Mouse (Mus musculus): ENCODE data around the gene Tspan5. TPM values are rescaled to one million over a fixed set of nuclear protein-coding genes. Genes with fewer than 3 reads are reported as not detected.

The Tspan5 gene
- polyA plus RNA-seq, 1 experiment from 2014 or later: 43.4 TPM

DNA sequence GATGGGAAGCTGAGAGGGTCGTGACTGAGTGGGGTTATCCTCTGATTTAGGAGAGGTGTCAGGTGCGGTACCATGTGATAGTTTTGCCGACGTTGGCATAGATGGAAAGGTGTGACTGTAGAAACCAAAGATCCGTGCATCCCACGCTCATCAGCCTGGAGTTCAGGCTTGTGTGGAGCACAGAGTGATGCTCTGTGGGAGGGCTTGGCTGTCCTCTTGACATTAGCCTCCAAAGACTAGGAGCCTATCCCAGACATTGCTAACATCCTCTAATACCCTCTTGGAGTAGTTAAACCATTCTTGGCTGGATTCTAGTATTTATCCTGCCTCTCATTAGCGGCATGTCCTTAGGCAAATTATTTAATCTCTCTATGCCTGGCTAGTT lies 42.6 kb downstream of the Tspan5 start:
- WGBS: 93% methylated on average over 7 of the region's 7 CpGs
- no peaks in the 10 kb centered on the region for H3K27me3 ChIP-seq (ENCODE audit: control insufficient read depth, insufficient read depth, low read length)
- no peak overlapping the region for H3K9ac ChIP-seq (ENCODE audit: low read length)
- ATAC-seq (replicated peaks; ENCODE audit: low FRiP score) (no peak), DNase-seq (ENCODE audit: low spot score) (no peak)
- no peak overlapping the region for H3K4me3 ChIP-seq (ENCODE audit: low read depth, low read length)
- no peak overlapping the region for H3K4me2 ChIP-seq (ENCODE audit: low read depth, low read length, severe bottlenecking)
- no peaks in the 10 kb centered on the region for H3K9me3 ChIP-seq (ENCODE audit: control insufficient read depth, low read length)
- peaks cover 2% of the 10 kb centered on the region; the same call in 1 of the 2 replicates for H3K4me1 ChIP-seq (replicated peaks; ENCODE audit: control insufficient read depth, insufficient read depth, low read length)
- no peaks in the 10 kb centered on the region for H3K36me3 ChIP-seq (ENCODE audit: control insufficient read depth, insufficient read depth, low read length)
- H3K27ac ChIP-seq (ENCODE audit: low read depth, low read length): no peak overlapping the region

DNA sequence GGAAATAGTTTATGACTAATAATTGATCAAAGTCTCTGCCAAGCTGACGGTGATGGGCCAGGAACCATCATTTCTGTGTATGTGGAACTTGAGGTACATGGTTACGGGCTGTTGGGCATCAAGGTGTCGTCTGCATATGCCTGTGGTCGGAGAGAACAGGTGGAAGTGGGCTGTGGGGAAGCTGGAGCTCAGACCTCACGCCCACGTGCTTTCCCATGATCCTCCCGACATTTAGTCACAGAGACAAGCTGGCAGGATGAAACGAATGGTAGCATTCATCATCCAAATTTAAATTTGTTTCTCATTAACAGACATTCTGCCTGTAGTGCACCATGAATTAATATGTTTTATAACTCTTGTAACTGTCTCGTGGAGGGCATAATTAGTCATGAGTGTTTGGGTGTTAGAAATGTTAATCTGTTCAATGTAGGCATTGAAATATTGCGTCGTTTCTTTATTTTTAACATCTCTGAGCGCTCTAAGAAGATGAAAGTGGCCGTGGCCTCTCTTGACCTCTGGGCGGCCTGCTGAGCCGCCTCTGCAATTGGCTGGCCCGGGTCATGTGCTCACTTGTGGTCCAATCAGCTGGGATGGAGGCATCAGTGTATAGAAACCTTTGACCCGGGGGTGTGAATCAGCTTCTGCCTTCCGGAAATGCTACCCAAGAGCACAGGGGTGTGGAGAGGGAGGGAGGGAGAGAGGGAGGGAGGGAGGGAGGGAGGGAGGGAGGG lies 45.9 kb downstream of the Tspan5 start:
- Histone ChIP-seq H3K9ac (ENCODE audit: low read length) (no peak overlapping the region), H3K27me3 (ENCODE audit: control insufficient read depth, insufficient read depth, low read length) (no peaks in the 10 kb centered on the region), H3K9me3 (ENCODE audit: control insufficient read depth, low read length) (no peaks in the 10 kb centered on the region), H3K4me1 (replicated peaks; ENCODE audit: control insufficient read depth, insufficient read depth, low read length) (no peaks in the 10 kb centered on the region), H3K4me2 (ENCODE audit: low read depth, low read length, severe bottlenecking) (no peak overlapping the region), H3K27ac (ENCODE audit: low read depth, low read length) (no peak overlapping the region), H3K4me3 (ENCODE audit: low read depth, low read length) (no peak overlapping the region), H3K36me3 (ENCODE audit: control insufficient read depth, insufficient read depth, low read length) (no peaks in the 10 kb centered on the region)
- DNase-seq (ENCODE audit: low spot score) (no peak), ATAC-seq (replicated peaks; ENCODE audit: low FRiP score) (0 out of 2 replicates have a peak, but pooled peaks have one; percentile 1)
- WGBS: 94% methylated on average over 18 of the region's 18 CpGs

DNA sequence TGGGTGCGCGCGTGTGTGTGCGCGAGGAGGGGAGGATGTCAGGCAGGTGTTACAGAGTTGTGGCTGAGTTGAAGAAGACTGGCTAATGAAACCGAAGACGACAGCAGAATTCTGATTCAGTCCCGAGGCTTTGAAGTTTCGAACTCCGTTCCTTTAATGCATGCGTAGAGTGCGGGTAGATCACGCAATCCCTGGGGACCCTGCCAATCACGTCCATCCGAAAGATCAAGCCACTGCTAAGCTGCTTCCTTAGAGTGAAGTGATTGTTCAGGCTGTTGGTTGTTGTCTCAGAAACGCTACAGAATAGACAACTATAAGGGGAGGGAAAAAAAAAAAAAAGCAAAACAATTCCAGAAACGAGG lies 46.5 kb downstream of the Tspan5 start:
- Histone ChIP-seq H3K27ac (ENCODE audit: low read depth, low read length) (no peak overlapping the region), H3K27me3 (ENCODE audit: control insufficient read depth, insufficient read depth, low read length) (no peaks in the 10 kb centered on the region), H3K36me3 (ENCODE audit: control insufficient read depth, insufficient read depth, low read length) (no peaks in the 10 kb centered on the region), H3K9me3 (ENCODE audit: control insufficient read depth, low read length) (no peaks in the 10 kb centered on the region), H3K4me2 (ENCODE audit: low read depth, low read length, severe bottlenecking) (no peak overlapping the region), H3K9ac (ENCODE audit: low read length) (no peak overlapping the region), H3K4me1 (replicated peaks; ENCODE audit: control insufficient read depth, insufficient read depth, low read length) (no peaks in the 10 kb centered on the region), H3K4me3 (ENCODE audit: low read depth, low read length) (no peak overlapping the region)
- DNase-seq (ENCODE audit: low spot score): no peak
- ATAC-seq (replicated peaks; ENCODE audit: low FRiP score): 0 out of 2 replicates have a peak, but pooled peaks have one; percentile 14
- 85% methylated on average over 17 of the region's 17 CpGs for WGBS

DNA sequence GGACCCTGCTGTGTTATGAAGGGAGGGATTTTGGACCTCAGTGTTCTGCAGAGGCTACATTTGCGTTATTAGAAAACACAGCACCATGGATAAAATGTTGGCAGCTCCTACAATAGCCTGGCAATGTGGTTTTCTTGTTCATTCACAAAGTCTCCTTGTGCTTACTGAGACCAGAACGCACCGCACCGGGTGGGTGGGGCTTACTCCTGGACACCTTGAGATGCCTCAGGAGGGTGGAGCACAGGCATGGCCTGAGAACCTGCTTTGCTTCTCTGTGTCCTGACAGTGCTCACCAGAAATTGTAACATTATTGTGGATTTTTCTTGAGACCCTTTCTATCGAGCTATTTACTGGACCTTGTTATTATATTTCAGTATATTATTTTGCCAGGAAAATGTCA lies 47.3 kb downstream of the Tspan5 start:
- Histone ChIP-seq H3K36me3 (ENCODE audit: control insufficient read depth, insufficient read depth, low read length) (no peaks in the 10 kb centered on the region), H3K9me3 (ENCODE audit: control insufficient read depth, low read length) (no peaks in the 10 kb centered on the region), H3K4me3 (ENCODE audit: low read depth, low read length) (no peak overlapping the region), H3K27me3 (ENCODE audit: control insufficient read depth, insufficient read depth, low read length) (no peaks in the 10 kb centered on the region), H3K9ac (ENCODE audit: low read length) (no peak overlapping the region), H3K4me2 (ENCODE audit: low read depth, low read length, severe bottlenecking) (no peak overlapping the region), H3K27ac (ENCODE audit: low read depth, low read length) (no peak overlapping the region), H3K4me1 (replicated peaks; ENCODE audit: control insufficient read depth, insufficient read depth, low read length) (no peaks in the 10 kb centered on the region)
- DNase-seq (ENCODE audit: low spot score) (no peak), ATAC-seq (replicated peaks; ENCODE audit: low FRiP score) (no peak)
- WGBS: 96% methylated on average over 5 of the region's 5 CpGs

DNA sequence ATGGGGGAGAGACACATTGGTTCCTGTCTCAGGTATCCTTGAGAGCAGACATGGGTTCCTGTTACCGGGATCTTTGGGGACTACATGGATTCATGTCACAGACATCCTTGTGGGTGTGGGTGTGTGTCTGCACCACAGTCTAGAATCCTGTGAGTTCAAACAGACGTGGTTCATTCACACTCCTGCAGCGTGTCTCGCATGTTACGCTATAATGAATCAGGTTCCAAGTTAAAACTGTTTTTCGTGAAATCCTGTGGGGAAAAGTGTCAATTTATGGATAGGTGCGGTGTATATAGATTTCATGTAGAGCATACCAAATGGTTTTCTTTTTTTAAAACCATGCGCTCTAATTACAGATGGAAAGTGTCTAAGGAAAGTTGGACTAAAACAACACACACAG lies 52.5 kb downstream of the Tspan5 start:
- Histone ChIP-seq H3K4me1 (replicated peaks; ENCODE audit: control insufficient read depth, insufficient read depth, low read length) (no peaks in the 10 kb centered on the region), H3K36me3 (ENCODE audit: control insufficient read depth, insufficient read depth, low read length) (no peaks in the 10 kb centered on the region), H3K27me3 (ENCODE audit: control insufficient read depth, insufficient read depth, low read length) (no peaks in the 10 kb centered on the region), H3K9me3 (ENCODE audit: control insufficient read depth, low read length) (no peaks in the 10 kb centered on the region), H3K27ac (ENCODE audit: low read depth, low read length) (no peak overlapping the region), H3K4me3 (ENCODE audit: low read depth, low read length) (no peak overlapping the region), H3K9ac (ENCODE audit: low read length) (no peak overlapping the region), H3K4me2 (ENCODE audit: low read depth, low read length, severe bottlenecking) (no peak overlapping the region)
- WGBS: 96% methylated on average over 8 of the region's 8 CpGs
- DNase-seq (ENCODE audit: low spot score) (no peak), ATAC-seq (replicated peaks; ENCODE audit: low FRiP score) (no peak)

DNA sequence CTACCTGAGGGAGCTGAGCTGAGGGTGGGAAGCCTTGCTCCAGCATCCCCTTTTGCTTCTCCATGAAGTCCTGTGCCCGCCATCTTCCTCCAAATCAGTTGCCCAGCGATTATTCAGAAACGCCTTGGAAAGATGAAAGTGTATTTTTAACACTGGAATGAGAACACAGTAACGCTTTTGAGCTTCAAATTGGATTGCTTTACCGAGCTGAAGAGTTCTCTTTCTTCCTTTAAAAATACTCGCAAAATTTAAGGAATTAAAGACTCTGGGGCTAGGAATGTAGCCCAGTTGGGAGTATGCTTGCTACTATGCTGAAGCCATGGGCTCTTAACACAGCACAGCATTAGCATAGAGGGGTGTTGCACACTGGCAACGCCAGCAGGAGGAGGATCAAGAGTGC lies 54.0 kb downstream of the Tspan5 start:
- Histone ChIP-seq H3K27me3 (ENCODE audit: control insufficient read depth, insufficient read depth, low read length) (no peaks in the 10 kb centered on the region), H3K4me1 (replicated peaks; ENCODE audit: control insufficient read depth, insufficient read depth, low read length) (peaks cover 8% of the 10 kb centered on the region; the same call in 1 of the 2 replicates), H3K27ac (ENCODE audit: low read depth, low read length) (no peak overlapping the region), H3K9ac (ENCODE audit: low read length) (no peak overlapping the region), H3K9me3 (ENCODE audit: control insufficient read depth, low read length) (no peaks in the 10 kb centered on the region), H3K36me3 (ENCODE audit: control insufficient read depth, insufficient read depth, low read length) (no peaks in the 10 kb centered on the region), H3K4me2 (ENCODE audit: low read depth, low read length, severe bottlenecking) (no peak overlapping the region), H3K4me3 (ENCODE audit: low read depth, low read length) (no peak overlapping the region)
- WGBS: 90% methylated on average over 7 of the region's 7 CpGs
- ATAC-seq (replicated peaks; ENCODE audit: low FRiP score): no peak
- no peak for DNase-seq (ENCODE audit: low spot score)

DNA sequence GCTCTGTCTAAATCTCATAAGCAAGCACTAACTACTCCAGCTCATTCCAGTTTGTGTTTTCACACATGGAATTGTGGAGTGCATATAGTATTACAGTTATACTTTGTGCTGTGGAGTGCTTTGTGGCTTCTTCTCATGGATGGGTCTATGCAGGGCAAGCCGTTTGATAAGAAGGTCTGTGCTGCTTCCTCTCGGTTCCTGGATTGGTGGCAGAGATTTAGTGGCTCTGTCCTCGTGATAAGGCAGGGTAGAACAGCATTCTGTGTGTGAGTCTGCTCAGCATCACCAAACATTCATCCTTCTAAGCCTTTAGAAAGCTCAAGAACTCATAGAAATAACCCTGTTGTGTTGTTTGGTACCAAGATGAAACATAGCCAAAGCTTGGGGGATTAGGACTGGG lies 54.6 kb downstream of the Tspan5 start:
- H3K4me1 ChIP-seq (replicated peaks; ENCODE audit: control insufficient read depth, insufficient read depth, low read length): peaks cover 13% of the 10 kb centered on the region; the same call in 1 of the 2 replicates
- no peak overlapping the region for H3K9ac ChIP-seq (ENCODE audit: low read length)
- no peak for DNase-seq (ENCODE audit: low spot score)
- H3K27me3 ChIP-seq (ENCODE audit: control insufficient read depth, insufficient read depth, low read length): no peaks in the 10 kb centered on the region
- H3K27ac ChIP-seq (ENCODE audit: low read depth, low read length): no peak overlapping the region
- no peak for ATAC-seq (replicated peaks; ENCODE audit: low FRiP score)
- no peak overlapping the region for H3K4me3 ChIP-seq (ENCODE audit: low read depth, low read length)
- WGBS: 88% methylated on average over 3 of the region's 3 CpGs
- H3K36me3 ChIP-seq (ENCODE audit: control insufficient read depth, insufficient read depth, low read length): no peaks in the 10 kb centered on the region
- H3K4me2 ChIP-seq (ENCODE audit: low read depth, low read length, severe bottlenecking): no peak overlapping the region
- no peaks in the 10 kb centered on the region for H3K9me3 ChIP-seq (ENCODE audit: control insufficient read depth, low read length)

DNA sequence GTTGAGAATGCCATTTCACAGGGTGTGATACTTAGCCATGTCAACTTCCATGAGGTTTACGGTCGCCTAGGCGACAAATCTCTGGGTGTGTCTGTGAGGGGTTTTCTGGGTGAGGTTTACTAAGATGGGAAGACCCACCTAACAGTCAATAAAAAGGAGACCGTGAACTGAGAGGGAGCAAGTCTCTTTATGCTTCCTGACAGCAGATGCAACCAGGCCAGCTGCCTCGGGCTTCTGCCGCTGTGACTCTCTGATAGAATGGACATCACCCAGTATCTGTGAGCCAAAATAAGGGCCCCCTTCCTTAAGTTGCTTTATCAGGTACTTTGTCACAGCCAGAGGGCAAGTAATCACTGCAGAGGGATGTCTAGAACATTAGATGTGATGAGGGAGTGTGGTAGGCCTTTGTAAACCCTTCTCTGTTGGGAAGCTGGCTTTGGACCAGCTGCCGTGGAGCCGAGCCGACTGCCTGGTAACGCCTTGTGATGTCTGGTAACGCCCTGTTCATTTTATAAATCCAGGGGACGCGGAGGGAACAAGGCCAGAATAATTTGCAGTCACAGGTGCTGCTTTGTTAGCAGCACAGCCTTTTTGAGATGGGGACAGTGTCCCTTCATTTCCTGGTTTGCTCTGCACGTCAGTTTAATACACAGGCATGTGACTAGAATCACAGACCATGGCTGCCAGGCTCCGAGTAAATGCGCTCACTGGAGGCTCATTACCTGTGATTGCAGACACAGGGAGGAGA lies 58.8 kb downstream of the Tspan5 start:
- Histone ChIP-seq H3K9ac (ENCODE audit: low read length) (no peak overlapping the region), H3K4me1 (replicated peaks; ENCODE audit: control insufficient read depth, insufficient read depth, low read length) (peaks cover 24% of the 10 kb centered on the region; the same call in 1 of the 2 replicates), H3K27me3 (ENCODE audit: control insufficient read depth, insufficient read depth, low read length) (no peaks in the 10 kb centered on the region), H3K27ac (ENCODE audit: low read depth, low read length) (peak overlapping the region; percentile 70), H3K4me3 (ENCODE audit: low read depth, low read length) (no peak overlapping the region), H3K36me3 (ENCODE audit: control insufficient read depth, insufficient read depth, low read length) (no peaks in the 10 kb centered on the region), H3K9me3 (ENCODE audit: control insufficient read depth, low read length) (no peaks in the 10 kb centered on the region), H3K4me2 (ENCODE audit: low read depth, low read length, severe bottlenecking) (no peak overlapping the region)
- 57% methylated on average over 16 of the region's 16 CpGs for WGBS
- peak; percentile 51 for ATAC-seq (replicated peaks; ENCODE audit: low FRiP score)
- no peak for DNase-seq (ENCODE audit: low spot score)

Measured in forebrain, embryonic 11.5 days (tissue).